Mouse (Mus musculus): Measurements from ENCODE around the gene Fcna.

Fcna gene

DNA sequence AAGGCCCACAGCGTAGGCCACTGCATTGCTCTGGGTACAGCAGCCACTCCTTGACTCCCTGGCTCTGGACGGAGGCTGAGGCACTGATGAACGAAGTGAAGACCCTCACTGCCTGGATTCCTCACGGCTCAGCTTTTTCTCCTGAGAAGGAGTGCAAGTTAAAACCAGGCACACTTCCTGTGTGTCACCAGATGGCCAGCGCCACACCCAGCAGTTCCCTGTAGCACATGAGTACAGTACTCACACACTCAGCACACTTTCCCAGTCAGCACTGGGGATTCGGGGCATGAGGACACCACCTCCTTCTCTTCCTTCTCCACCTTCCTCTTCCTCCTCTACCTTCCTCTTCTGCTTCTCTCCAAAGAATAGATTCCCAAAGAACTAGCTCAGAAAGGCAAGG lies at the start of gene Fcna:
Fcna (minus strand) TSS at position 220 of the 400 bp plus-strand sequence.
- in situ Hi-C loops (cut with MboI; ENCODE audit: low pct_unique_long_range_greater_than_20kb in 1 of 2, low sequenced_read_pairs in 2 of 2, unreplicated experiment in 1 of 2), result no loop called here

DNA sequence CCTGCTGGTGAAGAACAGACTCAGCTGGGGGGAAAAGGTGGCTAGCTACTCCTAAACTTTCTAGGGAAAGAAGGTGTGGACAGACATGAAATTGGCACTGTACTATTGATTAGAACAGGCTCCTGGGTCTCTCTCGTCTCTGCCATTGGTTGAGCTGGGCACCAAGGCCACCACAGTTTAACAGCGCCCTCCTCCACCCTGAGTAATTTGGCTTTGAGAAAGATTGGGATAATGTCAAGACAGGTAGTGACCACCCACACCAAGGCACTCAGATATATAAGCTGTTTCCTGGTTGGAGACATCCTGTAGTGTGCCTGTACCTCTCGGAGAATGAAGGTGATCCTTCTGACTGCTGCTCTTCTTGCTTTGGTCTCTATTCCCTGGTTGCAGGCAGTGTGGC lies 48.7 kb upstream of the Fcna start, which contains the start of gene Lcn6:
Lcn6 (plus strand) TSS at position 301 of the 400 bp plus-strand sequence.
- in situ Hi-C loops (cut with MboI; ENCODE audit: low pct_unique_long_range_greater_than_20kb in 1 of 2, low sequenced_read_pairs in 2 of 2, unreplicated experiment in 1 of 2), result no loop called here

DNA sequence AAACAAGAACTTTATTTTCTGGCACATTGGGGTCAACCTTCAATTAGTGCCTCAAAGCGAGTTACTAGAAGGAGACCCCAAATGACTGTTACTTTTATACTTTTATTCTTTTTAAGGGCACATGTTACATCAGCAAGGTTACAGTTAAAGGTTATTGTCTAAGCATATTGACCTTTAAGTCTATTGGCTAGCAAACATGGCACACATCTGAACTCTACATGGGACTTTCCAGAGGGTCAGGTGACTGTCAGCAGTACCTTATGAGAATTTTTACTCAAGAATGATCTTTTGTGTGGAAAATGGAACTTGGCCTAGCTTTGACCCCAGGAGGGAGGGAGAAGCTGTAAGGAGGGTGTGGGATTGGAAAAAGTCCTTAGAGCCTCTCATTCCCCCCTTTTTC lies 38.7 kb upstream of the Fcna start:
- in situ Hi-C loops (cut with MboI; ENCODE audit: low pct_unique_long_range_greater_than_20kb in 1 of 2, low sequenced_read_pairs in 2 of 2, unreplicated experiment in 1 of 2), result no loop called here

DNA sequence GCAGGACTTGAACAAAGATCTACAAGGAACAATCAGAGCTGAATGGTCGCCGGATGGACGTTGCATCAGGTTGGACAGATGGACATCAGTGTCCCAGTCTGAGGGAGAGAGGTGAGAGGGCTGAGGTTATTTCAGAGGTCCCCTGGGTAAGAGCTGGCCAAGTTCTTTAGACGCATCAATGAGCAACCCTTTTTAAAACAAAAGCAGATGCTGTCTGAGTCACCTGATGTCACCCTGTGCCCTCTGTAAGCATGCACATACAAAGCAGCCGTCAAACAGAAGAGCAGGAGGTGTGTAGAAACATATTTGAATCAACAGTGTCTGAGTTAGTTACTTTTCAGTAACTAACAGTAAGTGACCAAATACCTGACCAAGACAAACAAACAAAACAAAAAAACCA lies 36.3 kb upstream of the Fcna start:
- in situ Hi-C loops (cut with MboI; ENCODE audit: low pct_unique_long_range_greater_than_20kb in 1 of 2, low sequenced_read_pairs in 2 of 2, unreplicated experiment in 1 of 2), result no loop called here

DNA sequence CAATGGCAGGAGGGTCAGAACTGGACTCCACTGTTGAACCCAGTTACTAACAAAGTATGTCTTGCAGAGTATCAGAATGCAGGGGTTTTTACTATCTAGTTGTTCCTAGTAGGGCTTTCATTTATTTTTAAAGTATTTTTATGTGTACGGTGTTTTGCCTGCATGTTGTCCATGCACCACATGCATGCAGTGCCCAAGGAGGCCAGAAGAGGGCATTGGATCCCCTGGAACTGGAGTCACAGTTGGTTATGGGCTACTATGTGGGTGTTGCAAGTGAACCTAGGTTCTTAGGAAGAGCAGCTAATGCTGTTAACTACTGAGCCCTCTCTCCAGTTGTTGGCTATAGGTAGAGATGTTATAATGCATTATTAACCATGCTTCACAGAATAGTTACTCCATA lies 35.7 kb upstream of the Fcna start:
- in situ Hi-C loops (cut with MboI; ENCODE audit: low pct_unique_long_range_greater_than_20kb in 1 of 2, low sequenced_read_pairs in 2 of 2, unreplicated experiment in 1 of 2), result no loop called here

DNA sequence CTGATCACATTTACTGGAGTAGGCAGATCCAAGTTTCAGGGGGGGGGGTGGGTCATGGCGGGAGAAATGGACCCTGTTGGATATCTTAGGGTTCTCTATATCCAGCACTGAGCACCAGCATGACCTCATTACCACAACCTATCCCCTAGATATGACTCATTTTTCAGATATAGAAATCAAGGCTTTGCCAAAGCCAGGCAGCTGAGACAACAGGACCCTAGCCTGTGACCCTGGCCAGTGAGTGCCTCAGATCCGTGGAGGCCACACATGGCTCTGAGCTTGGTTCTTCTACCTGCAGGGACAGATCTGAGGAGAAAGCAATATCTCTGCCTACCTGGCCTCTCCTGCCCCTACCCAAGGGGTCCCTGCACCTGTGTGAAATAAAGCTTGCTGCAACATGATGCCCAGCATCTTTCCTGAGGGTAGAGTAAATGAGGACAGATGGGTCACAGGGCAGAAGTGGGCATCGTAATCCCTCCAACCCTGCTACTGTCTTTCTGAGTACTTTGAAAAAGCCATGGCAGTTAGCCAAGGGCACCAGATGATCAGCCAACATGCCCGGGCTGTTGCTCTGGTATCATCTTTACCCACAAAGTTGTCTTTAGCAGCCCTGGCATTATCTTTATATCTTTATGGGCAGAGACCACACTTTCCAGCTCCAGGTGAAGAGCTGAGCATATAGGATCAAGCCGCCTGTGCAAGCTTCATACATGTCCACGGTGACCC lies 33.6 kb upstream of the Fcna start:
- in situ Hi-C loops (cut with MboI; ENCODE audit: low pct_unique_long_range_greater_than_20kb in 1 of 2, low sequenced_read_pairs in 2 of 2, unreplicated experiment in 1 of 2), result no loop called here

DNA sequence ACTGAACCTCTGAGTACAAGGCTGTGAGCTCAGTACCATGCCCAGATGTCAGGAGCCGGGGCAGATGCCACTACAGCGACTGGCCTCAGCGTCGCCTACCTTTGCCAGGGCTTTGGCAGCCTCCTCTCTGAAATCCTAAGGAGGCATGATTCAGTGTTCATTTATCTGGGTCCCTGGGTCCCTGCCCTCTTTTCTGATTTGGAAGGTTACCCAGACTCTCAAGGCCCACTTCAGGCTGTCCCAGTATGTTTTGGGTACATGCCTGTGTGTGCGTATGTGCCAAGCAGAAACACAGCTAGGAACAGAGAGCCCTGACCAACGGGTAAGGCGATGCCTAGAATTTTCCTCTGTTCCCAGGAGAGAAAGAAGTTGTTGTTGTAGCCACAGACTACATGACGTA lies 32.4 kb upstream of the Fcna start:
- in situ Hi-C loops (cut with MboI; ENCODE audit: low pct_unique_long_range_greater_than_20kb in 1 of 2, low sequenced_read_pairs in 2 of 2, unreplicated experiment in 1 of 2), result no loop called here

DNA sequence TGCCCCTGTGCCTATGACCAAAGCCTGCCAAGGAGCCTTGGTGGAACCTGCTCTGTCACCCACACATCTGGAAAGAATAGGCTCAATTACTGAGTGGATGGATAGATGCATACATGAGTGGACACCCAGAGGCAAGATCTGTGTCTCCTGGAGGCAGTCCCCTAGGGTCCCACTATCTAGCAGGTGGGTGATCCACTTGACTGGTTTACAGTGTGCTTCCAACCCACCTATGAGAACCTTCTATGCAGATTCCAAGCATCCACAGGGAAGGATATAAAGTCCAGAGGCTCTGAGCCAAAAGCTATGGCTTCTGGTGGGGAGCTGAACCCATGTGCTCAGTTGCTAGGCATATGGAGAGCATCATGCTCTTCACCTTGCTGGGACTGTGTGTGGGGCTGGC lies 29.8 kb upstream of the Fcna start, which contains the start of gene Lcn5:
Lcn5 (plus strand) TSS at position 301 of the 400 bp plus-strand sequence.
- in situ Hi-C loops (cut with MboI; ENCODE audit: low pct_unique_long_range_greater_than_20kb in 1 of 2, low sequenced_read_pairs in 2 of 2, unreplicated experiment in 1 of 2), result no loop called here

DNA sequence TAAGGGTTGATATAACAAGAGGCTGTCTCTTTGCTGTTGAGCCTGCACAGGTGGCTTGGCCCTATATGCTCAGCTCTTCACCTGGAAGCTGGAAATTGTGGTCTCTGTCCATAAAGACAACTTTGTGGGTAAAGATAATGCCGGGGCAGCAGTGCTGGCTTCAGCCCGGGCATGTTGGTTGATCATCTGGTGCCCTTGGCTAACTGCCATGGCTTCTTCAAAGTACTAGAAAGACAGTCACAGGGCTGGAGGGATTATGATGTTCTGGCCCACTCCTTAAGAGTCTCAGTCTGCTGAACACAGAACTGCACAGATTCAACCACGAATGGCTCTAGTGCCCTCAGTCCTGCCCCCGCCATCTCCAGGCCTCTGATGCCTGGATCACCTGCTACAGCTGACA lies 29.4 kb upstream of the Fcna start:
- in situ Hi-C loops (cut with MboI; ENCODE audit: low pct_unique_long_range_greater_than_20kb in 1 of 2, low sequenced_read_pairs in 2 of 2, unreplicated experiment in 1 of 2), result no loop called here

DNA sequence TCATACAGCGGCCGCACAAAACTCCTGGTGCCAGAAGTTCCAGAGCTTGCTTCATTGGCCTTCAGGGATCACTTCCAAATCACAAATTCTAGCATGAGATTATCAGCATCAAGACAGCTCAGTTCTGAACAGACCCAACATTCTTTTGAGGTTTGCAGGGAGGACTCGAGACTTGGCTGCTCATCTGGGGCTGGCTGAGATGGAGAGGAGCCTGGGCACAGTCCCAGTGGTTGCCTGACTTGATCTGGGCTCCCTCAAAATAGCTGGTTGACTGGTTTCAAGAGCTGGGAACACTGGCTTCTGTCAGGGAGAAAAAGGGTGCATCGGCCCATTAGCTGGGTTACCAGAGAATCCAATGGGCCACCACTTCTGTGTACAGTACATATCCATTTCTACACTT lies 28.9 kb upstream of the Fcna start:
- in situ Hi-C loops (cut with MboI; ENCODE audit: low pct_unique_long_range_greater_than_20kb in 1 of 2, low sequenced_read_pairs in 2 of 2, unreplicated experiment in 1 of 2), result no loop called here

DNA sequence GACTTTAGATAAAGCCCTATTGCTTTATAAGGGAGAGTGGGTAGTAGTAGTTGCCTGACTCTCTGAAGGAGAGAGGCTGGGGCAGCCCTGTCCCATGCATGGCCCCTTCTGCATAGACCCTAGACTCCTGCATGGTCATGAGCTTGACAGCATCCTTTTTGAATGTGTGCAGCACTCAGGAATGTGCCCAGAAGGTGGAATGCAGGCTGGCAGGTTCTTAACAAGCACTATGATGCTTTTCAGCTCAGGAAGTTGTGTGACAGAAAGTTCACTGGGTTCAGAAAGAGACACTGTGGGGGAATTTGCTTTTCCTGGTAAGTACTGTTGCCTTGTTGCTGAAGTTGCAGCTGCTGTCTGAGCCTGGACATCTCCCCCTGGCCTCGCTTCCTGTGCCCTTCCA lies 26.7 kb upstream of the Fcna start:
- in situ Hi-C loops (cut with MboI; ENCODE audit: low pct_unique_long_range_greater_than_20kb in 1 of 2, low sequenced_read_pairs in 2 of 2, unreplicated experiment in 1 of 2), result no loop called here

DNA sequence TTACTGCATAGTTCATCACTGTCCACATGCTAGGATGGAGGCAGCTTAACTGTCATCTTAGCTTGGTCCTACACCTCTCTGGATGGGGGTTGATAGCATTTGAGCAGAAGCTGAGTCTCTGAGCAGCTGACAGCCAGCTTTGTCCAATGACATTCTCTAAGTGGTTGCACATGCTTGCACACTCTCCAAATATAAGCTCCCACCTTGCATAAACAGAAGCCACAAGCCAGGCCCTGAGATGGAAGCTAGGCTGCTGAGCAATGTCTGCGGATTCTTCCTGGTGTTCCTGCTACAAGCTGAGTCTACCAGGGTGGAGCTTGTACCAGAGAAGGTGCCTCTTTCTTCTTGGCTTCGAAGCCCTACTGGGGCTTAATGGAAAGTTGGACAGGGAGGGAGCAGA lies 25.1 kb upstream of the Fcna start, which contains the start of gene Lcn8:
Lcn8 (plus strand) TSS at position 219 of the 400 bp plus-strand sequence.
- in situ Hi-C loops (cut with MboI; ENCODE audit: low pct_unique_long_range_greater_than_20kb in 1 of 2, low sequenced_read_pairs in 2 of 2, unreplicated experiment in 1 of 2), result no loop called here

DNA sequence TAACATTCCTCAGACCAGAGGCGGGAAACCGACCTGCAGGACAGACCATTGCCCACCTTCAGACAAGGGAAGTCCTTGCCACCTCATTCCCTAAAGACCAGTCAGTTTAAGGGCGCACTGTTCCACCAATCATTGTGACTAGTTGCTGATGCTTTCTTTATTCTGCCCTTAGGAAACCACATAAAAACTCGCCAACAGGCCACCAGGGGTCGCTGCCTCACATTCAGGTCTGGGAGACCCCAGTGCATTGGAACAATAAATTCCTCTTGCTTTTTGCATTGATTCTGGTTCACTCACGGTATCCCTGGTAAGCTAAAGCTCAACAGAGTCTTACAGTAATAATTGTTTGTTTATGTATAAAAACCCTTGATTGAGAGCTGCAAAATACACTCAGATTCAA lies 12.1 kb upstream of the Fcna start:
- in situ Hi-C loops (cut with MboI; ENCODE audit: low pct_unique_long_range_greater_than_20kb in 1 of 2, low sequenced_read_pairs in 2 of 2, unreplicated experiment in 1 of 2), result no loop called here

DNA sequence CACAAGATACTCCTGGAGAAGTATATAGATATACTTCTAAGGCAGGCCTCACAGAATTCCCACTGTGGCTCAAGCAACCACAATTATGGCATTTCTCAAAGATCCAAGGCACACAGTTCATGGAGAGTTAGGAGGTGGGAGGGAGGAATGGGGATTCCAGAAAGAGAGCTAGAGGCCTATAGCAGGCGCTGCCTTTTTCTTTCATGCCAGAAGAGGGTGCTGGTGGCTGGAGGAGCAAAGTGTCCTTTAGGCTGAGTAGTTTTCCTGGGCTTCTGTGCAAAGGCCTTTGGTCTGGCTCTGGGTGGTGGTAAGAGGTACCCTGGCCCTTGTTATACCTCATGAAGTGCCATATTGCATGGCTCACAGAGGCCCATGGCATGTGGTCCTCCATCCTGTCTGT lies 6.2 kb upstream of the Fcna start:
- in situ Hi-C loops (cut with MboI; ENCODE audit: low pct_unique_long_range_greater_than_20kb in 1 of 2, low sequenced_read_pairs in 2 of 2, unreplicated experiment in 1 of 2), result no loop called here

DNA sequence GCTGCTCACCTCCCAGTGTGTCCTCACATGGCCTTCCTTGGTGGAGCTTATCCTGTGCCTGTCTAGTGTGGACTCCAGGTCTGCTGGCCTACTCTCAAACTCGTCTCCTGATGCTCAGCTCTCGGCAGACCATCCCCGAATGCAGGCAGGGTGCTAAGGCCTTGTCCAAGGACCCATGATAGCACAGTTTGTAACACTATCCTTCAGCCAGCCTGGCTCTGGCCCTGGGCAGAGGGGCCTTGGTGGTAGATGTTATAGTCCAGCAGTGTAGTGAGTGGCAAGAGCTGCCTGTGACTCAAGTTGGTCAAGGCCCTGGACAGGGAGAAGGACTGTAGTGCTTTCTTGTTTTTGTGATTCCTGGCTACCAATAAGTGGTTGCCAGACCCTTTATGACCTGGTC lies 5.8 kb upstream of the Fcna start:
- in situ Hi-C loops (cut with MboI; ENCODE audit: low pct_unique_long_range_greater_than_20kb in 1 of 2, low sequenced_read_pairs in 2 of 2, unreplicated experiment in 1 of 2), result no loop called here

DNA sequence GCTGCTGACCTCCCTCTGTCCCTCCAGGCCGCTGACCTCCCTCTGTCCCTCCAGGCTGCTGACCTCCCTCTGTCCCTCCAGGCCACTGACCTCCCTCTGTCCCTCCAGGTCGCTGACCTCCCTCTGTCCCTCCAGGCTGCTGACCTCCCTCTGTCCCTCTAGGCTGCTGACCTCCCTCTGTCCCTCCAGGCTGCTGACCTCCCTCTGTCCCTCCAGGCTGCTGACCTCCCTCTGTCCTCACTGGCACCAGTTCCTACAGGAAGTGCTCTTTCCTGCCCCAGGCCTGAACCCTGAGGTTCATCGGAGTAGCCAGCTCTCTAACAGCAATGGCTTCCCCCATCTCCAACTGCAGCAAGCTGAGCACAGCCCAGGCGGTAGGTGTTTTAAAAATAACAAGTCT lies 908 bp upstream of the Fcna start:
- in situ Hi-C loops (cut with MboI; ENCODE audit: low pct_unique_long_range_greater_than_20kb in 1 of 2, low sequenced_read_pairs in 2 of 2, unreplicated experiment in 1 of 2), result no loop called here

DNA sequence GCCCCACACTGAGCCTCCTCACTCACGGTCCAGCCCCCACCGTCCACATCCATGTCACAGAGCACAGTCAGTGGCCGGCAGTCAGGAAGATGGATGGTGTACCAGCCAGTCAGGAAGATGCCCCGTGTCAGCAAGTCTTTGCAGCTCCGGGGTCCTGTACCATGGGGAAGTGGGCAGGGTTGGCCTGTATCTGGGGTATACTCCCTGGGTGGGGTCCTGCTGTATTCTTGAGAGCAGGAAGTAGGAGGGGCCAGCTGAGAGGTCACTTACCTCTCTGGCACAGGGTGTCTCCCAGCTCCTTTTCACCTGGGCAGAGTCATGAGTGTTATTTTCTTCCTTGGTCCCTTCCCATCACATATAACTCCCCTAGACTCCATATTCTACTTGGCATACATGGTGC lies 1.8 kb downstream of the Fcna start:
- in situ Hi-C loops (cut with MboI; ENCODE audit: low pct_unique_long_range_greater_than_20kb in 1 of 2, low sequenced_read_pairs in 2 of 2, unreplicated experiment in 1 of 2), result no loop called here

DNA sequence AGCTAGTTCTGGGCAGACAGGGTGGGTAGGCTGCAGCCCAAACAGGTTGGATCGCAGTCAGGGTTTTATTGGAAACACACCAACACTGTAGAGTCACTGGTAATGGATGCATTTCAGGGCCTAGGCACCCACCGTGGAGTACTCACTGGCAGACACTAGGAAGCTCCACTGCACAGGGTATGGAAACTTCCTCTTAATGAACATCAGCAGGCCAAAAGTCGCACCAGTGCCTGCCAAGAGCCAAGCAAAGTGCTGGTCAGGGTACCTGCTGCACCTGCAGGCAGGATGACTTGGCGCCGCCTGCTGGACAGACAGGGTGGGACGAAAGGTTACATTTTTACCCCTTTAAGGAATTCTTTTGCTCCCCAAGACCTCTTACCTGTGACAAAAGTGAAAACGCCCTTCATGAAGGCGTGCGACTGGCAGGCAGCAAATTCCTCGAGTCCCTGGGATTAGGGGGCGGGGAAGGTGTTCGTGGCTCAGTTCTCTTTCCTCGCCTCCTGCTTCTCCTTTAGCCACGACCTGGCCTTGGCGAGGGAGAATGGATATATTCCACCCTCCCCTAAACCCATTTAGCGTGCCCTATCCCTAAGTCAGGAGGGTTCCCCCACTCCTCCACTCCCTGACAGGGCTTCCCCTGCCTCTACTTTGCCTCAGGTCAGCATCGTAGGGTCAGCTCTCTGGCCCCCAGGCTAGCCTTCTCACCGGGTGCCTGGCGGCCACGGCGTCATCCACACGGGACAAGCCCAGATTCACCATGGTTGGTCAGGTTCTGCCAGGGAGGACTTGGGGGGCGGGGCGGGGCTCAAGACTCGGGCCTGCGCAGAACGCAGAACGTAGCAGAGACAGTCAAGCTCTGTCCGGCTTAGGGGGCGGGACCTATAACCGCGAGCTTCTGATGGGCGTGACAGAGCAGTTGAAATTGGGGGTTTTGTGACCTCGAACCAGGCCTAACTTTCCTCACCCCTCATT lies 6.3 kb downstream of the Fcna start, which contains the start of gene Tmem141:
Tmem141 (minus strand) TSS at position 777 of the 972 bp plus-strand sequence.
- in situ Hi-C loops (cut with MboI; ENCODE audit: low pct_unique_long_range_greater_than_20kb in 1 of 2, low sequenced_read_pairs in 2 of 2, unreplicated experiment in 1 of 2), result no loop called here

DNA sequence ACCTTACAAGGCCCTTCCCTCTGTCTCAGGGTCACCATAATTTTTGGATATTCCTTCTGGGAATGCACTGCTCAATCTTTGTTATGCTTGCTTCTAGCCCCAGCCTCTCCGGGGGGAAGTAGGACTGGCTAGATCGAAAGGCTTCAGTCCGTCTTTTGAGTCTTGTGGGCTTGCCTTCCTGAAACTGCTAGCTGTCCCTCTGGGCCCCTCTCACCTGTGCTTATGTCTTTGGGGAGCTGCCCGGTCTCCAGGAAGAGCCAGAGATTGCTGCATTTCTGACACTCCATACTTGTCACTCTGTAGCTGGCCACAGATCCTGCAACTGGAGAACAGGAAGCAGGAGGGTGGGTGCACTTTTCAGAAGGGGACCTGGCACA lies 7.0 kb downstream of the Fcna start:
- in situ Hi-C loops (cut with MboI; ENCODE audit: low pct_unique_long_range_greater_than_20kb in 1 of 2, low sequenced_read_pairs in 2 of 2, unreplicated experiment in 1 of 2), result no loop called here
